Mouse (Mus musculus): ENCODE measurements around the gene Fam129a. TPM values are rescaled to one million over a fixed set of nuclear protein-coding genes. Genes with fewer than 3 reads are reported as not detected.

Fam129a gene
- total RNA-seq, 2 experiments from 2014 or later, result 6.1 to 13.4 TPM

GRCm38 (mm10) chr1:151766976-151767654 lies 196.1 kb downstream of the Fam129a start:
- no peak for ATAC-seq (replicated peaks; ENCODE audit: low FRiP score, poor library complexity, severe bottlenecking)

- no peak for ATAC-seq (replicated peaks; ENCODE audit: low FRiP score, poor library complexity, severe bottlenecking)
These were observed 198.4 kb downstream of the Fam129a start for GRCm38 (mm10) chr1:151769200-151769913.

Other genes starting within 250 kb of the Fam129a start
- 54.1 and 68.8 TPM in 2 replicates for gene Ivns1abp, start 226.7 kb upstream of the Fam129a start, total RNA-seq (2015; ENCODE audit: low replicate concordance)
- gene Ivns1abp, start 226.7 kb upstream of the Fam129a start, total RNA-seq (2017; ENCODE audit: low replicate concordance), result 51.1 and 58.4 TPM in 2 replicates
- gene Swt1, start 142.7 kb upstream of the Fam129a start, total RNA-seq (2015; ENCODE audit: low replicate concordance), result 65.2 and 94.7 TPM in 2 replicates
- gene Swt1, start 142.7 kb upstream of the Fam129a start, total RNA-seq (2017; ENCODE audit: low replicate concordance), result 51.4 and 60.2 TPM in 2 replicates
- 23.8 and 27.7 TPM in 2 replicates for gene Trmt1l, start 142.6 kb upstream of the Fam129a start, total RNA-seq (2015; ENCODE audit: low replicate concordance)
- gene Trmt1l, start 142.6 kb upstream of the Fam129a start, total RNA-seq (2017; ENCODE audit: low replicate concordance), result 19.1 and 20.2 TPM in 2 replicates
- gene Rnf2, start 70.2 kb upstream of the Fam129a start, total RNA-seq (2015; ENCODE audit: low replicate concordance), result 18.4 and 36.0 TPM in 2 replicates
- gene Rnf2, start 70.2 kb upstream of the Fam129a start, total RNA-seq (2017; ENCODE audit: low replicate concordance), result 5.7 and 20.9 TPM in 2 replicates
- gene Edem3, start 184.2 kb downstream of the Fam129a start, total RNA-seq (2015; ENCODE audit: low replicate concordance), result 15.5 and 16.6 TPM in 2 replicates
- 21.2 and 22.6 TPM in 2 replicates for gene Edem3, start 184.2 kb downstream of the Fam129a start, total RNA-seq (2017; ENCODE audit: low replicate concordance)